ENCODE assay signal across 11 mouse cellular contexts in genomic region chr5:111678496-111678895, GRCm38 (mm10). TPM values are rescaled to one million over a fixed set of nuclear protein-coding genes. Genes with fewer than 3 reads are reported as not detected.
DNase-seq lines count a peak whose midpoint lies in the region; ATAC-seq and TF ChIP-seq lines count a peak whose summit lies in the region.
"Had no signal": no experiment of that assay in that cellular context is flagged by ENCODE, and none has a peak within 500 bp of the region (broad histone marks: within the 10 kb centered on the region; RNA-seq: fewer than 3 reads in every experiment).

No protein-coding gene starts in this region.

- 0% methylated on average over 1 of the region's 1 CpGs for WGBS in neural tube, embryonic 12.5 days
- 0% methylated on average over 1 of the region's 1 CpGs for WGBS in forebrain, embryonic 14.5 days
- WGBS in midbrain, embryonic 13.5 days: 6% methylated on average over 1 of the region's 1 CpGs
- 14% methylated on average over 1 of the region's 1 CpGs for WGBS in cerebellum, adult 2 months

- H3K4me3 ChIP-seq in neural tube, embryonic 12.5 days: no peak overlapping the region
- H3K4me3 ChIP-seq in forebrain, embryonic 14.5 days (ENCODE audit: low read depth, low read length): no peak overlapping the region
- no peak overlapping the region for H3K4me3 ChIP-seq in midbrain, embryonic 13.5 days (replicated peaks)
- H3K4me3 ChIP-seq in cerebellum, adult 2 months (replicated peaks; ENCODE audit: insufficient read depth, low read depth, low read length): no peak overlapping the region
- H3K4me3 ChIP-seq: liver, embryonic 13.5 days; myocyte had no signal

- no peaks in the 10 kb centered on the region for H3K9me3 ChIP-seq in neural tube, embryonic 12.5 days
- H3K9me3 ChIP-seq in forebrain, embryonic 14.5 days (replicated peaks; ENCODE audit: control insufficient read depth, low read length): no peaks in the 10 kb centered on the region
- no peaks in the 10 kb centered on the region for H3K9me3 ChIP-seq in midbrain, embryonic 13.5 days
- H3K9me3 ChIP-seq: liver, embryonic 13.5 days had no signal

- no peak overlapping the region for H3K9ac ChIP-seq in neural tube, embryonic 12.5 days
- H3K9ac ChIP-seq in forebrain, embryonic 14.5 days (ENCODE audit: low read length): no peak overlapping the region
- H3K9ac ChIP-seq in midbrain, embryonic 13.5 days (replicated peaks): 0 out of 2 replicates have a peak overlapping the region, but pooled peaks have one; percentile 29
- H3K9ac ChIP-seq: liver, embryonic 13.5 days had no signal

- 0 out of 2 replicates have a peak, but pooled peaks have one; percentile 31 for ATAC-seq in neural tube, embryonic 12.5 days (ENCODE audit: low FRiP score, low read depth)
- ATAC-seq in forebrain, embryonic 14.5 days: peak; percentile 21; the same call in 1 of the 2 replicates
- no peak for ATAC-seq in midbrain, embryonic 13.5 days

- H3K27me3 ChIP-seq in neural tube, embryonic 12.5 days (replicated peaks): 0 out of 2 replicates have a peak, but pooled peaks cover 7% of the 10 kb centered on the region
- no peaks in the 10 kb centered on the region for H3K27me3 ChIP-seq in forebrain, embryonic 14.5 days (replicated peaks; ENCODE audit: control insufficient read depth, insufficient read depth, low read length)
- no peaks in the 10 kb centered on the region; the same call in 1 of the 2 replicates for H3K27me3 ChIP-seq in midbrain, embryonic 13.5 days
- no peaks in the 10 kb centered on the region for H3K27me3 ChIP-seq in cerebellum, adult 2 months (ENCODE audit: control insufficient read depth, insufficient read depth, low read length)
- H3K27me3 ChIP-seq: liver, embryonic 13.5 days had no signal

- DNase-seq in neural tube, embryonic 10.5 days (ENCODE audit: extremely low spot score, low spot score): no peak
- peak; percentile 64 for DNase-seq in forebrain, embryonic 14.5 days (ENCODE audit: low spot score)
- DNase-seq in cerebellum, adult 2 months: no peak
- DNase-seq in spleen, adult 12 weeks (ENCODE audit: low spot score): no peak
- no peak for DNase-seq in ovary, postnatal 36 days (ENCODE audit: low spot score)
- DNase-seq: heart, postnatal 36 days; kidney, adult 18-20 months; liver, embryonic 13.5 days had no signal

- no peak for TF ChIP-seq CTCF in cerebellum, adult 2 months (IDR thresholded peaks at IDR 0.05; ENCODE audit: borderline replicate concordance, insufficient read depth, low read depth, low read length)

- H3K4me2 ChIP-seq in neural tube, embryonic 12.5 days (replicated peaks): no peak overlapping the region
- H3K4me2 ChIP-seq in forebrain, embryonic 14.5 days (ENCODE audit: low read length): peak overlapping the region; percentile 12; the same call in 1 of the 2 replicates
- no peak overlapping the region for H3K4me2 ChIP-seq in midbrain, embryonic 13.5 days (replicated peaks)
- H3K4me2 ChIP-seq: liver, embryonic 13.5 days had no signal

- TF ChIP-seq POLR2A in cerebellum, adult 2 months (IDR thresholded peaks at IDR 0.05; ENCODE audit: borderline replicate concordance, insufficient read depth, low read length): no peak

- peaks cover 56% of the 10 kb centered on the region for H3K4me1 ChIP-seq in neural tube, embryonic 12.5 days
- peaks cover 62% of the 10 kb centered on the region for H3K4me1 ChIP-seq in forebrain, embryonic 14.5 days (ENCODE audit: control insufficient read depth, insufficient read depth, low read length)
- H3K4me1 ChIP-seq in midbrain, embryonic 13.5 days (replicated peaks): peaks cover 77% of the 10 kb centered on the region
- H3K4me1 ChIP-seq in cerebellum, adult 2 months (ENCODE audit: control insufficient read depth, insufficient read depth, low read length): no peaks in the 10 kb centered on the region
- H3K4me1 ChIP-seq: liver, embryonic 13.5 days had no signal

- no peak overlapping the region for H3K27ac ChIP-seq in neural tube, embryonic 12.5 days
- H3K27ac ChIP-seq in forebrain, embryonic 14.5 days (ENCODE audit: low read depth, low read length): peak overlapping the region; percentile 80
- H3K27ac ChIP-seq in midbrain, embryonic 13.5 days: peak overlapping the region; percentile 75
- H3K27ac ChIP-seq in cerebellum, adult 2 months (ENCODE audit: insufficient read depth, low read length): no peak overlapping the region
- H3K27ac ChIP-seq: liver, embryonic 13.5 days had no signal

- H3K36me3 ChIP-seq in neural tube, embryonic 12.5 days: no peaks in the 10 kb centered on the region
- H3K36me3 ChIP-seq in forebrain, embryonic 14.5 days (ENCODE audit: control insufficient read depth, insufficient read depth, low read length): no peaks in the 10 kb centered on the region
- no peaks in the 10 kb centered on the region for H3K36me3 ChIP-seq in midbrain, embryonic 13.5 days
- H3K36me3 ChIP-seq: liver, embryonic 13.5 days had no signal

RNA-seq across cellular contexts. Expression of gene Gm26897, which starts 55.2 kb away (rescaled TPM):
- polyA plus RNA-seq in neural tube, embryonic 12.5 days (2016; fragmentation: Nextera tagmentation; extraction: Ambion mirVana): not detected in 2 replicates
- polyA plus RNA-seq in forebrain, embryonic 14.5 days (2014; fragmentation: Nextera tagmentation; extraction: Ambion mirVana): not detected in 2 replicates
- not detected in 2 replicates for polyA plus RNA-seq in midbrain, embryonic 13.5 days (2015; fragmentation: Nextera tagmentation; extraction: Ambion mirVana)
- not detected in 2 replicates for polyA plus RNA-seq in cerebellum, adult 2 months (2012; rRNA removed)
- polyA plus RNA-seq: liver, embryonic 13.5 days; myocyte had no signal

Comparison
In these comparisons a context has a peak if more than half of its experiments do, and no peak if none do; other contexts are left out.
1. H3K27ac ChIP-seq: peak in forebrain, embryonic 14.5 days (single experiment) and midbrain, embryonic 13.5 days (single experiment); none in neural tube, embryonic 12.5 days (single experiment) and cerebellum, adult 2 months (single experiment).